Mouse (Mus musculus): Measurements from ENCODE around the gene Gid4. TPM values are rescaled to one million over a fixed set of nuclear protein-coding genes. Genes with fewer than 3 reads are reported as not detected.

The Gid4 gene
- polyA plus RNA-seq (2016; fragmentation: Nextera tagmentation; extraction: Ambion mirVana), result 28.1 and 30.1 TPM in 2 replicates

GRCm38 (mm10) chr11:60416963-60417716 lies at the start of gene Gid4:
Gene Gid4 (plus strand): TSS chr11:60417145.
- Histone ChIP-seq H3K27ac (peak within 1 kb of the TSS; percentile 82), H3K27me3 (no peaks in the 10 kb centered on the region), H3K9me3 (replicated peaks) (no peaks in the 10 kb centered on the region), H3K4me2 (replicated peaks) (peak within 1 kb of the TSS; percentile 86), H3K9ac (peak within 1 kb of the TSS; percentile 96), H3K4me3 (peak within 1 kb of the TSS; percentile 89), H3K4me1 (peaks cover 30% of the 10 kb centered on the region), H3K36me3 (no peaks in the 10 kb centered on the region)
- under 1% methylated on average over 61 of the region's 81 CpGs for WGBS
- ATAC-seq (ENCODE audit: low FRiP score), result peak; percentile 97

GRCm38 (mm10) chr11:60367256-60367655 lies 49.7 kb upstream of the Gid4 start:
- ATAC-seq (ENCODE audit: low FRiP score), result no peak
- no peaks in the 10 kb centered on the region for H3K36me3 ChIP-seq
- no peak overlapping the region for H3K4me2 ChIP-seq (replicated peaks)
- H3K9me3 ChIP-seq (replicated peaks), result no peaks in the 10 kb centered on the region
- H3K4me3 ChIP-seq, result no peak overlapping the region
- 86% methylated on average over 3 of the region's 3 CpGs for WGBS
- peaks cover 12% of the 10 kb centered on the region for H3K4me1 ChIP-seq
- no peaks in the 10 kb centered on the region for H3K27me3 ChIP-seq
- H3K9ac ChIP-seq, result no peak overlapping the region
- no peak overlapping the region; the same call in 1 of the 2 replicates for H3K27ac ChIP-seq

GRCm38 (mm10) chr11:60368909-60369308 lies 48.0 kb upstream of the Gid4 start:
- Histone ChIP-seq H3K36me3 (no peaks in the 10 kb centered on the region), H3K4me1 (peaks cover 12% of the 10 kb centered on the region), H3K9ac (no peak overlapping the region), H3K4me3 (no peak overlapping the region), H3K27ac (no peak overlapping the region), H3K27me3 (no peaks in the 10 kb centered on the region), H3K4me2 (replicated peaks) (no peak overlapping the region), H3K9me3 (replicated peaks) (no peaks in the 10 kb centered on the region)
- no peak for ATAC-seq (ENCODE audit: low FRiP score)
- WGBS, result 80% methylated on average over 4 of the region's 4 CpGs

- Histone ChIP-seq H3K27ac (no peak overlapping the region), H3K9me3 (replicated peaks) (no peaks in the 10 kb centered on the region), H3K4me1 (peaks cover 12% of the 10 kb centered on the region), H3K27me3 (no peaks in the 10 kb centered on the region), H3K4me3 (no peak overlapping the region), H3K36me3 (no peaks in the 10 kb centered on the region), H3K9ac (no peak overlapping the region), H3K4me2 (replicated peaks) (no peak overlapping the region)
- no peak for ATAC-seq (ENCODE audit: low FRiP score)
- WGBS, result 72% methylated on average over 4 of the region's 4 CpGs
Observed at GRCm38 (mm10) chr11:60369448-60369847, 47.5 kb upstream of the Gid4 start.

- H3K4me1 ChIP-seq, result peaks cover 12% of the 10 kb centered on the region
- no peak overlapping the region for H3K4me2 ChIP-seq (replicated peaks)
- H3K27ac ChIP-seq, result no peak overlapping the region
- WGBS, result 86% methylated on average over 13 of the region's 13 CpGs
- H3K36me3 ChIP-seq, result no peaks in the 10 kb centered on the region
- no peak overlapping the region for H3K4me3 ChIP-seq
- H3K9me3 ChIP-seq (replicated peaks), result no peaks in the 10 kb centered on the region
- H3K9ac ChIP-seq, result no peak overlapping the region
- no peak for ATAC-seq (ENCODE audit: low FRiP score)
- H3K27me3 ChIP-seq, result no peaks in the 10 kb centered on the region
Observed at GRCm38 (mm10) chr11:60370431-60370830, 46.5 kb upstream of the Gid4 start.

- Histone ChIP-seq H3K36me3 (no peaks in the 10 kb centered on the region), H3K9ac (no peak overlapping the region), H3K4me1 (no peaks in the 10 kb centered on the region), H3K9me3 (replicated peaks) (no peaks in the 10 kb centered on the region), H3K27ac (no peak overlapping the region), H3K27me3 (no peaks in the 10 kb centered on the region), H3K4me2 (replicated peaks) (no peak overlapping the region), H3K4me3 (no peak overlapping the region)
- ATAC-seq (ENCODE audit: low FRiP score), result no peak
- 82% methylated on average over 6 of the region's 6 CpGs for WGBS
Observed at GRCm38 (mm10) chr11:60374481-60374880, 42.5 kb upstream of the Gid4 start.

- WGBS, result 90% methylated on average over 6 of the region's 6 CpGs
- Histone ChIP-seq H3K4me1 (peaks cover 24% of the 10 kb centered on the region), H3K27ac (no peak overlapping the region), H3K9me3 (replicated peaks) (no peaks in the 10 kb centered on the region), H3K4me2 (replicated peaks) (no peak overlapping the region), H3K36me3 (no peaks in the 10 kb centered on the region), H3K27me3 (no peaks in the 10 kb centered on the region), H3K9ac (no peak overlapping the region), H3K4me3 (no peak overlapping the region)
- ATAC-seq (ENCODE audit: low FRiP score), result no peak
Observed at GRCm38 (mm10) chr11:60383518-60383917, 33.4 kb upstream of the Gid4 start.

- Histone ChIP-seq H3K4me2 (replicated peaks) (peak overlapping the region; percentile 46), H3K4me1 (peaks cover 24% of the 10 kb centered on the region), H3K9me3 (replicated peaks) (no peaks in the 10 kb centered on the region), H3K9ac (peak overlapping the region; percentile 42; the same call in 1 of the 2 replicates), H3K36me3 (no peaks in the 10 kb centered on the region), H3K27ac (peak overlapping the region; percentile 90), H3K4me3 (peak overlapping the region; percentile 16; the same call in 1 of the 2 replicates), H3K27me3 (no peaks in the 10 kb centered on the region)
- 4% methylated on average over 16 of the region's 16 CpGs for WGBS
- peak; percentile 86 for ATAC-seq (ENCODE audit: low FRiP score)
Observed at GRCm38 (mm10) chr11:60384762-60385421, 32.1 kb upstream of the Gid4 start.

- peak overlapping the region; percentile 90 for H3K27ac ChIP-seq
- peak overlapping the region; percentile 19; the same call in 1 of the 2 replicates for H3K9ac ChIP-seq
- 81% methylated on average over 5 of the region's 5 CpGs for WGBS
Observed at GRCm38 (mm10) chr11:60385946-60386345, 31.0 kb upstream of the Gid4 start.

GRCm38 (mm10) chr11:60387944-60388343 lies 29.0 kb upstream of the Gid4 start:
- no peaks in the 10 kb centered on the region for H3K27me3 ChIP-seq
- ATAC-seq (ENCODE audit: low FRiP score), result no peak
- H3K27ac ChIP-seq, result no peak overlapping the region
- 94% methylated on average over 2 of the region's 2 CpGs for WGBS
- H3K4me1 ChIP-seq, result peaks cover 26% of the 10 kb centered on the region
- no peaks in the 10 kb centered on the region for H3K9me3 ChIP-seq (replicated peaks)
- H3K9ac ChIP-seq, result no peak overlapping the region
- no peak overlapping the region for H3K4me3 ChIP-seq
- no peaks in the 10 kb centered on the region for H3K36me3 ChIP-seq
- no peak overlapping the region for H3K4me2 ChIP-seq (replicated peaks)

More at GRCm38 (mm10) chr11:60385946-60386345, 31.0 kb upstream of the Gid4 start:
- ATAC-seq (ENCODE audit: low FRiP score), result no peak
- no peak overlapping the region for H3K4me2 ChIP-seq (replicated peaks)
- H3K4me1 ChIP-seq, result peaks cover 24% of the 10 kb centered on the region
- H3K4me3 ChIP-seq, result no peak overlapping the region
- no peaks in the 10 kb centered on the region for H3K27me3 ChIP-seq
- no peaks in the 10 kb centered on the region for H3K9me3 ChIP-seq (replicated peaks)
- no peaks in the 10 kb centered on the region for H3K36me3 ChIP-seq

GRCm38 (mm10) chr11:60391346-60391745 lies 25.6 kb upstream of the Gid4 start:
- Histone ChIP-seq H3K27me3 (no peaks in the 10 kb centered on the region), H3K36me3 (no peaks in the 10 kb centered on the region), H3K9me3 (replicated peaks) (no peaks in the 10 kb centered on the region), H3K9ac (no peak overlapping the region), H3K4me1 (0 out of 2 replicates have a peak, but pooled peaks cover 5% of the 10 kb centered on the region), H3K4me3 (no peak overlapping the region), H3K4me2 (replicated peaks) (no peak overlapping the region), H3K27ac (no peak overlapping the region)
- WGBS, result 90% methylated on average over 6 of the region's 6 CpGs
- no peak for ATAC-seq (ENCODE audit: low FRiP score)

- peaks cover 11% of the 10 kb centered on the region for H3K36me3 ChIP-seq
Observed at GRCm38 (mm10) chr11:60396546-60396945, 20.4 kb upstream of the Gid4 start.

More at GRCm38 (mm10) chr11:60396546-60396945, 20.4 kb upstream of the Gid4 start:
- WGBS, result 80% methylated on average over 6 of the region's 6 CpGs
- Histone ChIP-seq H3K4me3 (no peak overlapping the region), H3K27me3 (no peaks in the 10 kb centered on the region), H3K9me3 (replicated peaks) (no peaks in the 10 kb centered on the region), H3K9ac (no peak overlapping the region), H3K27ac (no peak overlapping the region), H3K4me2 (replicated peaks) (no peak overlapping the region), H3K4me1 (peaks cover 7% of the 10 kb centered on the region; the same call in 1 of the 2 replicates)
- no peak for ATAC-seq (ENCODE audit: low FRiP score)

All from hindbrain, embryonic 12.5 days (tissue).